Mouse (Mus musculus) midbrain, embryonic 10.5 days (tissue): ENCODE results near the gene Ccdc177. TPM values are rescaled to one million over a fixed set of nuclear protein-coding genes. Genes with fewer than 3 reads are reported as not detected.

Experiments used
- DNase-seq: peaks from one replicate; pipeline ENCODE4 v3.0.0-alpha.2; 2017; ENCODE audit warnings: low spot score
- H3K27ac ChIP-seq: fragments of 300-500 bp; sonication (generic); replicated peaks from 2 replicates; pipeline ENCODE4 v1.5.1; 2016; ENCODE audit warnings: mild to moderate bottlenecking
- H3K27me3 ChIP-seq: fragments of 300-500 bp; sonication (generic); 2 replicates; pipeline ENCODE4 v1.6.1; 2016; ENCODE audit warnings: low read depth, mild to moderate bottlenecking; ENCODE audit not compliant: poor library complexity, severe bottlenecking
- H3K36me3 ChIP-seq: fragments of 300-500 bp; sonication (generic); 2 replicates; pipeline ENCODE4 v1.6.1; 2016; ENCODE audit warnings: mild to moderate bottlenecking, moderate library complexity
- H3K4me1 ChIP-seq: fragments of 300-500 bp; sonication (generic); 2 replicates; pipeline ENCODE4 v1.6.1; 2016
- H3K4me3 ChIP-seq: fragments of 300-500 bp; sonication (generic); 2 replicates; pipeline ENCODE4 v1.5.1; 2016; ENCODE audit warnings: mild to moderate bottlenecking, moderate library complexity
- H3K9me3 ChIP-seq: fragments of 300-500 bp; sonication (generic); replicated peaks from 2 replicates; pipeline ENCODE4 v1.6.1; 2016; ENCODE audit warnings: mild to moderate bottlenecking
- WGBS: fragments of 180-500 bp; shearing (Covaris S2); methylation state at CpG from one replicate; pipeline ENCODE4 v1.1.7; 2016; 5-methylcytosine and 5-hydroxymethylcytosine counted together
- polyA plus RNA-seq: library from polyadenylated mRNA; unstranded; fragments of >200 nt; fragmentation: Nextera tagmentation; extraction: Ambion mirVana; gene quantifications from 2 replicates; pipeline ENCODE4 v1.2.1, GENCODE M21; 2016

Gene Ccdc177
- polyA plus RNA-seq, 1 experiment from 2014 or later, result 2.0 TPM

- 91% methylated on average over 4 of the region's 4 CpGs for WGBS
- Histone ChIP-seq H3K36me3 (no peaks in the 10 kb centered on the region), H3K27ac (no peak overlapping the region), H3K4me3 (no peak overlapping the region), H3K9me3 (no peaks in the 10 kb centered on the region), H3K4me1 (peaks cover 2% of the 10 kb centered on the region; the same call in 1 of the 2 replicates), H3K27me3 (no peaks in the 10 kb centered on the region)
- no peak for DNase-seq
Measured at GRCm38 (mm10) chr12:80779760-80780159, 19.3 kb upstream of the Ccdc177 start.

GRCm38 (mm10) chr12:80778188-80778936, 17.9 kb upstream of the Ccdc177 start:
- Histone ChIP-seq H3K4me1 (peaks cover 2% of the 10 kb centered on the region; the same call in 1 of the 2 replicates), H3K9me3 (no peaks in the 10 kb centered on the region), H3K27ac (peak overlapping the region; percentile 18), H3K4me3 (no peak overlapping the region), H3K36me3 (no peaks in the 10 kb centered on the region), H3K27me3 (no peaks in the 10 kb centered on the region)
- WGBS, result 81% methylated on average over 16 of the region's 16 CpGs
- no peak for DNase-seq

- no peaks in the 10 kb centered on the region for H3K27me3 ChIP-seq
- 91% methylated on average over 4 of the region's 4 CpGs for WGBS
- H3K27ac ChIP-seq, result no peak overlapping the region
- H3K9me3 ChIP-seq, result no peaks in the 10 kb centered on the region
- H3K36me3 ChIP-seq, result no peaks in the 10 kb centered on the region
- DNase-seq, result no peak
- H3K4me1 ChIP-seq, result peaks cover 2% of the 10 kb centered on the region; the same call in 1 of the 2 replicates
- H3K4me3 ChIP-seq, result no peak overlapping the region
Measured at GRCm38 (mm10) chr12:80776046-80776634, 15.7 kb upstream of the Ccdc177 start.

- 77% methylated on average over 7 of the region's 7 CpGs for WGBS
- Histone ChIP-seq H3K27ac (no peak overlapping the region), H3K4me3 (no peak overlapping the region), H3K36me3 (no peaks in the 10 kb centered on the region), H3K27me3 (no peaks in the 10 kb centered on the region), H3K4me1 (peaks cover 2% of the 10 kb centered on the region; the same call in 1 of the 2 replicates), H3K9me3 (no peaks in the 10 kb centered on the region)
- DNase-seq, result no peak
Measured at GRCm38 (mm10) chr12:80774786-80775185, 14.3 kb upstream of the Ccdc177 start.

- peak; percentile 87 for DNase-seq
- no peaks in the 10 kb centered on the region for H3K36me3 ChIP-seq
- no peaks in the 10 kb centered on the region for H3K27me3 ChIP-seq
- no peak overlapping the region for H3K27ac ChIP-seq
- no peak overlapping the region for H3K4me3 ChIP-seq
- H3K9me3 ChIP-seq, result no peaks in the 10 kb centered on the region
- WGBS, result 23% methylated on average over 11 of the region's 11 CpGs
- no peaks in the 10 kb centered on the region for H3K4me1 ChIP-seq
Measured at GRCm38 (mm10) chr12:80769697-80770096, 9.2 kb upstream of the Ccdc177 start.

- H3K27ac ChIP-seq, result no peak overlapping the region
- H3K4me1 ChIP-seq, result peaks cover 18% of the 10 kb centered on the region
- peaks cover 1% of the 10 kb centered on the region for H3K9me3 ChIP-seq
- peaks cover 2% of the 10 kb centered on the region for H3K36me3 ChIP-seq
- DNase-seq, result no peak
- H3K4me3 ChIP-seq, result no peak overlapping the region
- peaks cover 13% of the 10 kb centered on the region for H3K27me3 ChIP-seq
- 77% methylated on average over 4 of the region's 4 CpGs for WGBS
Measured at GRCm38 (mm10) chr12:80764116-80764515, 3.6 kb upstream of the Ccdc177 start.

- no peak overlapping the region for H3K4me3 ChIP-seq
- H3K27me3 ChIP-seq, result peaks cover 24% of the 10 kb centered on the region
- DNase-seq, result no peak
- peaks cover 28% of the 10 kb centered on the region for H3K4me1 ChIP-seq
- peaks cover 13% of the 10 kb centered on the region for H3K9me3 ChIP-seq
- no peak overlapping the region for H3K27ac ChIP-seq
- H3K36me3 ChIP-seq, result peaks cover 13% of the 10 kb centered on the region
- 96% methylated on average over 5 of the region's 5 CpGs for WGBS
Measured at GRCm38 (mm10) chr12:80762982-80763381, 2.5 kb upstream of the Ccdc177 start.

- peaks cover 44% of the 10 kb centered on the region for H3K36me3 ChIP-seq
- H3K4me1 ChIP-seq, result peaks cover 32% of the 10 kb centered on the region
- DNase-seq, result peak; percentile 86
- H3K9me3 ChIP-seq, result peaks cover 44% of the 10 kb centered on the region
- under 1% methylated on average over 22 of the region's 22 CpGs for WGBS
- H3K4me3 ChIP-seq, result peak overlapping the region; percentile 75
- peak overlapping the region; percentile 99 for H3K27ac ChIP-seq
- peaks cover 47% of the 10 kb centered on the region for H3K27me3 ChIP-seq
Measured at GRCm38 (mm10) chr12:80759713-80760395, 633 bp downstream of the Ccdc177 start.

GRCm38 (mm10) chr12:80759387-80759712, 1.1 kb downstream of the Ccdc177 start:
- Histone ChIP-seq H3K4me1 (peaks cover 32% of the 10 kb centered on the region), H3K9me3 (peaks cover 49% of the 10 kb centered on the region)

GRCm38 (mm10) chr12:80758559-80759386, 1.7 kb downstream of the Ccdc177 start:
- Histone ChIP-seq H3K4me1 (peaks cover 26% of the 10 kb centered on the region), H3K4me3 (peak overlapping the region; percentile 75), H3K36me3 (peaks cover 55% of the 10 kb centered on the region), H3K9me3 (peaks cover 55% of the 10 kb centered on the region), H3K27ac (peak overlapping the region; percentile 99), H3K27me3 (peaks cover 47% of the 10 kb centered on the region)
- WGBS, result 27% methylated on average over 92 of the region's 92 CpGs
- DNase-seq, result peak; percentile 31

More at GRCm38 (mm10) chr12:80759387-80759712, 1.1 kb downstream of the Ccdc177 start:
- H3K27me3 ChIP-seq, result peaks cover 47% of the 10 kb centered on the region
- H3K27ac ChIP-seq, result peak overlapping the region; percentile 99
- peaks cover 49% of the 10 kb centered on the region for H3K36me3 ChIP-seq
- 7% methylated on average over 13 of the region's 13 CpGs for WGBS
- DNase-seq, result no peak
- peak overlapping the region; percentile 75 for H3K4me3 ChIP-seq

- peak overlapping the region; percentile 75 for H3K4me3 ChIP-seq
- 37% methylated on average over 122 of the region's 122 CpGs for WGBS
- peak; percentile 34 for DNase-seq
- H3K36me3 ChIP-seq, result peaks cover 63% of the 10 kb centered on the region
- peaks cover 24% of the 10 kb centered on the region for H3K4me1 ChIP-seq
- peaks cover 59% of the 10 kb centered on the region for H3K9me3 ChIP-seq
- peak overlapping the region; percentile 99 for H3K27ac ChIP-seq
- peaks cover 47% of the 10 kb centered on the region for H3K27me3 ChIP-seq
Measured at GRCm38 (mm10) chr12:80757751-80758558, 2.5 kb downstream of the Ccdc177 start.
